Mouse (Mus musculus): ENCODE measurements around the gene Tor4a.

- TF ChIP-seq POLR2A (IDR thresholded peaks at IDR 0.05; ENCODE audit: borderline replicate concordance, extremely low read depth, insufficient read depth, insufficient read length, poor library complexity, severe bottlenecking) = no peak
- no peak for TF ChIP-seq CTCF (IDR thresholded peaks at IDR 0.05; ENCODE audit: borderline replicate concordance, extremely low read depth, insufficient read depth, insufficient read length)
These were observed 1.2 kb downstream of the Tor4a start for GRCm38 (mm10) chr2:25195211-25196156.
